Mouse (Mus musculus): ENCODE data around the gene Aldh3b1. TPM values are rescaled to one million over a fixed set of nuclear protein-coding genes. Genes with fewer than 3 reads are reported as not detected.

Aldh3b1 gene
- total RNA-seq, 2 experiments from 2014 or later: 1.8 TPM

GRCm38 (mm10) chr19:3916727-3917126 lies 12.9 kb downstream of the Aldh3b1 start:
- intact Hi-C loops (cut with DNase I): no loop called here
- no peak for DNase-seq (ENCODE audit: low spot score)

DNA sequence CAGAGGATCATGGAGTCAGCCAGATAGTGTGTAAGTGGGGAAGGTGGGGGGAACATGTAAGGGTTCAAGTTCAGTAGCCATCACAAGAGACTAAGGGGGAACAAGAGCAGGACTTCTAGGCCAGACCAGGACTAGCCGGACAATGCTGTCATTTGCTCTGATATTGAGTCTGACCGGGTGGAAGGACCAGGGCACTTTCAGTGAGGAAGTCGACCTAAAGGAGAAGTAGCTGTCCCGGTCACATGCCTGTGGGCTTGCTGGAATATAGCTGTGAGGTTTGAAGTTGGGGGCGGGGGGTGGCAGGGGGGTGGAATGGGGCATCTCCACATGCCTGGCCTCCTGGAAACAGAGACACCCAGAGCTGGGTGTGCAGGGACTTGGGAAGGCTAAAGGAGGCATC lies 15.1 kb downstream of the Aldh3b1 start:
- intact Hi-C loops (cut with DNase I): no loop called here
- no peak for DNase-seq (ENCODE audit: low spot score)

- DNase-seq (ENCODE audit: low spot score): no peak
- intact Hi-C loops (cut with DNase I): no loop called here
Measured at GRCm38 (mm10) chr19:3913692-3914091, 15.9 kb downstream of the Aldh3b1 start.

DNA sequence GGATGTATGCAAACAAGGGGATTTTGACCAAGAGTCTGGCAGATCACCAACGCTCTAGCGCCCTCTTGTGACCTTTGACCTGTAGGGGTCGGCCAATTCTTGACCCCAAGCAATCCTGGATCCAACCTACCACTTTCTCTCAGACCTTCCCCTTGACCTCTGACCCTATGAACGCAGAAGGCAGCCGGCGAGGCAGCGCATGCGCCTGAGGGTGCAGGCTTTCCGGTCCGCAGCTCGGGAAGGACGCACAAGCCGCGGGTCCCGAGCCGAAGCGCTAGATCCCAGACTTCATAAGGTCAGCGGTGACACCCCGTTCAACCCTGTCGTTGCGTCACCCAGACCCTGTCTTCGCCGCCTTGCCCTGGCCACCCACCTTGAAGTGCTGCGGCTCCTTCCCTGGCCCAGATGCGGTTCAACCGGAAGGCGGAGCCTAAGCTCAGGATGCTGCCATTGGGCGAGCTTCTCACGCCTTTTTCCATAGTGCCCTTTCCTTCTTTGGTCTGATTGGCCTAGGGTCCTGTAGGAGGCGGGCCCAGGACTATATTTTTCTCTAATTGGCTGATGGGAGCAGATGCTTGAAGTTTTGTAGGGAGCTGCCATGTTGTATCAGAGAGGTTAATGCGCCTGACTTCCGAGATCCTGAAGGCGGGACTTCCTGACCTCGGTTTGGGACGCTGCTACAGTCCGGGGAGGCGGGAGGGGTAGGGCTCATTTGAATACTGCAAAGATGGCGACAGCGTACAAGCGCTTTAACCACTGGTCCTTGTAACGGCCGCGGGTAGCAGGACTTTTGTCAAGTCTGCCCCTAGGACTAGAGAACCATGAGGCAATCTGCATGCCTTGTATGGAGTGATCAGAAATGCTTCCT lies 17.0 kb downstream of the Aldh3b1 start, which contains the start of gene Ndufs8:
TSS of gene Ndufs8 (minus strand) at position 438 of the 868 bp plus-strand sequence.
- DNase-seq (ENCODE audit: low spot score): peak; percentile 93
- intact Hi-C loops (cut with DNase I): no loop called here

- no peak for DNase-seq (ENCODE audit: low spot score)
- intact Hi-C loops (cut with DNase I): no loop called here
Measured at GRCm38 (mm10) chr19:3910206-3910605, 19.4 kb downstream of the Aldh3b1 start.

- no peak for DNase-seq (ENCODE audit: low spot score)
- intact Hi-C loops (cut with DNase I): no loop called here
Measured at GRCm38 (mm10) chr19:3907876-3908660, 21.5 kb downstream of the Aldh3b1 start.

DNA sequence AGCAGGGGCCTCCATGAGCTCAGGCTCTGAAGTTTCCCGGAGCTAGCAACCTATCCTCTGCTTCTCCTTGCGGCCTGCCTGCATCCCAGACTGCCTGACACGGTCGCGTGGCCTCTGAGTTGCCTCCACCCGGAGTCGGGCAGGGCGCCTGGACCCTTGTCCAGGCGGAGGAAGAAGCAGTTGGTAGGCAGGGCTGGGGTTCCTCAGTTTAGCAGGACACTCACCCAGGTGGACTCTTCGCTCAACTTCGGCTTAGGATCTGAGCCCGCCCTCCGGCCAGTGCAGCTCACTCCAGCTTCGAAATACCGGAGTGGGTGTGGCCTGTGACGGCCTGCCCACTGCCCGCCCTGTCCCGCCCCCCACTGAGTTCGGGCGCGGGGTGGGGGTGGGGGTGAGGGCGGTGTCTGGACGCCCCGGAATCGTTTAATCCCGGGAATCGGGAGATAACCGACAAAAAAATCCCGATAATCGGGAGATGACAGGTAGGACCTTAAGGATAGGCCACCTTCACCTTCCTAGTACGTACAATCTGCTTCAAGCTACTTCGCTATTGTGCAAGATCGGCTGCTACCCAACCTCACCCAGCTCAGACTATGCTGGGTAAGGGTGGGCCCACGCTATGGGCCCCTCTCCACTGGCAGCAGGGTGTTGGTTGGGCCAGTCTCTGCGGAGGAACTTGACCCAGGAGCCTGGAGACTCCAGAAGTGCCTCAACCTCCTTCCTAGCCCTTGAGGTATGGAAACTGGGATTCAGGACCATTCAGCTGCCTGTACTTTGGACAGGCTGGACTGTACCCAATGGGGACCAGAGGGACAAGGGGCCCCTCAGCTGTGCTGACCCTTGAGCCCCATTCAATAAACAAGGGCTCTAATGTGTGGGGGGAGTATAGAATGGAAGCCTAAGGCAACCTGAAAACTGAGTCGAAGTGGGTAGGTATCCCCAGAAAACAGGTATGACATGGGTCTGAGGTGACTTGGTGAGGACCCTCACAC lies 22.5 kb downstream of the Aldh3b1 start, which contains the start of gene Tcirg1:
TSS of gene Tcirg1 (minus strand) at position 339 of the 992 bp plus-strand sequence.
- DNase-seq (ENCODE audit: low spot score): peak; percentile 78
- intact Hi-C loops (cut with DNase I): no loop called here

GRCm38 (mm10) chr19:3906326-3906725 lies 23.3 kb downstream of the Aldh3b1 start:
- no peak for DNase-seq (ENCODE audit: low spot score)
- intact Hi-C loops (cut with DNase I): no loop called here

DNA sequence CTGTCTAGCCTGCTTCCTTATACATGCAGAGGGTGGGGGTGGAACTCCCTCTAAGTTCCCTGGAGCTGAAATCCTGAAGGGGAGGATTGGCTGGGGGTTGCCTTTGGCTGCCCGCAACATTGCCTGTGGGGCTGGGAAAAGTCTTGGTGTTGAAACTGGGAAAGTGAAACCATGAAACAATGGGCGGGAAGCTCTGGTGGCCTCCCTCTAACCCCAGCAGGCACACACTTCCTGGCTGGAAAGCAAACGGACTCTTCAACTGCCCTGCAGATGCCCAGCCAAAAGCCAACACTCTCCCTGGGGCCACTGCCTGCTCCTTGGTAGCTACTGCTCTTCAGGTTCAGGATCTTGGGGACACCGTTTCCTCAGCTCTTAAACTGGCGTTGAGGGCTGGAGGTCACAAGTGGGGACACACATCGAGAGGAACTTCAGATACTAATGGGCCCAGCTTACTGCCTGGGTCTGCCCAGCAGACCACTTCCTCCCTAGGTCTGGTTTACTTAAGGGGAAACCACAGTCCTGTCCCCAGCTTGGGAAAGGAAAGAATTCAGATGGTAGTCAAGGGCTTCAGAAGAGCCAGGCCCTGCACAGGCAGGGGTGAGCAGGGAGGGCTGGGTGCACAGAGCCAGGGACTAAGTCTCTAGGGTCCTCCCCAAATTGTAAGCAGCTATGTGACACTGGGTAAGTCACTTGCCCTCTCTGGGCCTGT lies 24.2 kb downstream of the Aldh3b1 start:
- intact Hi-C loops (cut with DNase I): no loop called here
- DNase-seq (ENCODE audit: low spot score): peak; percentile 53

- DNase-seq (ENCODE audit: low spot score): no peak
- intact Hi-C loops (cut with DNase I): loop anchor here (5.0 kb wide), 1 partner anchor 52 kb away; the partner anchor contains the start of gene Chka
Measured at GRCm38 (mm10) chr19:3904363-3904675, 25.3 kb downstream of the Aldh3b1 start.

DNA sequence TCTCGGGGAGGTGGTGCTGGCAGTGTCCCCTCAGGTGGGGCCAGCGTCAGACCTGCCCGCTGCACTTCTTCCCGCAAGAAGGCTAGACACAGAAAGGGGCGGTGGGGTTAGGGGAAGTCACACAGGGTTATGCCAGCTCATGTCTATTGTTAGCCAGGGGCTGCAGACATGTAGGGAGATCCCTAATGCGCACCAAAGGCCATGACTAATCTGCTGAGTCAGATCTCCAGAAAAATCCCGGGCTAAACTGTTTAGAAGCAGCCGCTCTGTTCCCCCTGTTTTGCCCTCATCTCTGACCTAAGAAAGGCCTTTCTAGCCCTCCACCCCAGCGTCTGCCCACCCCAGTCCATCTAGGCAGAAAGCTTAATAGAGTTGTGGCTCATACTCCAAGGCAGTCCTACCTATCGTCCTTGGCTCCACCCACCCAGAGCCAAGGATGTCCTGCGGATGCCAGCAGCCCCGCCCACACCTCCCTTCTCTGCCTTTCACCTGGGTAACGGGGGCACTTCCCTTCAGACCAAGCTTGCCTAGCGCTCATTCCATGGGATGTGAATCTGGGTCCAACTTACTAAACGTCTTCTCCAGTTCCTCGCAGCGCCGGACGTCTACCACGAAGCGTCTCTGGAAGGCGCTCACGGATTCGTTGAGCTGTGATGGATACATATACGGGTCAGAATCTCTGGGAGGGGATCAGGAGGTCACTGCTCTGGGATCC lies 25.8 kb downstream of the Aldh3b1 start:
- intact Hi-C loops (cut with DNase I): loop anchor here (5.0 kb wide), 1 partner anchor 52 kb away; the partner anchor contains the start of gene Chka
- no peak for DNase-seq (ENCODE audit: low spot score)

- intact Hi-C loops (cut with DNase I): loop anchor here (5.0 kb wide), 1 partner anchor 51 kb away; the partner anchor contains the start of gene Chka
Measured at GRCm38 (mm10) chr19:3902966-3903365, 26.6 kb downstream of the Aldh3b1 start.

DNA sequence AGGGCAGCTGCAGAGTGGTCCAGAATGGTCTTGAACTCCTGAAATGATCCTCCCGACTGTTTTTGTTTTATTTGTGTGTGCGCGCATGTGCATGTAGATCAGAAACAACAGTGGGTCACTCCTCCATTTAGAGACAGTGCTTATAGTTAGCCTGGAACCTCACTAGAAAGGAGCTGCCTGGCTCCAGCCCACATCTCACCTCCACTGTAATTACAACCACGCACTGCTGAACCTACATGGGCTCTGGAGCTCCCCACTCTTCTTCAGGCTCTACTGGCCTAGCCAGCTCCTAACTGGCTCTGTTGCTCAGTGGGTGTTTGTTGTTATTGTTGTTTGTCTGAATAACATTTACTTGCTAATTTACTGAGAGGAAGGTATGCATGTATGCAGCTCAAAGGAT lies 30.0 kb downstream of the Aldh3b1 start:
- intact Hi-C loops (cut with DNase I): loop anchor here (5.0 kb wide), 1 partner anchor 47 kb away; the partner anchor contains the start of gene Chka
- DNase-seq (ENCODE audit: low spot score): no peak

More at GRCm38 (mm10) chr19:3902966-3903365, 26.6 kb downstream of the Aldh3b1 start:
- DNase-seq (ENCODE audit: low spot score): no peak

- DNase-seq (ENCODE audit: low spot score): no peak
- intact Hi-C loops (cut with DNase I): no loop called here
Measured at GRCm38 (mm10) chr19:3898952-3899351, 30.7 kb downstream of the Aldh3b1 start.

- intact Hi-C loops (cut with DNase I): no loop called here
- DNase-seq (ENCODE audit: low spot score): no peak
Measured at GRCm38 (mm10) chr19:3897557-3897956, 32.1 kb downstream of the Aldh3b1 start.

DNA sequence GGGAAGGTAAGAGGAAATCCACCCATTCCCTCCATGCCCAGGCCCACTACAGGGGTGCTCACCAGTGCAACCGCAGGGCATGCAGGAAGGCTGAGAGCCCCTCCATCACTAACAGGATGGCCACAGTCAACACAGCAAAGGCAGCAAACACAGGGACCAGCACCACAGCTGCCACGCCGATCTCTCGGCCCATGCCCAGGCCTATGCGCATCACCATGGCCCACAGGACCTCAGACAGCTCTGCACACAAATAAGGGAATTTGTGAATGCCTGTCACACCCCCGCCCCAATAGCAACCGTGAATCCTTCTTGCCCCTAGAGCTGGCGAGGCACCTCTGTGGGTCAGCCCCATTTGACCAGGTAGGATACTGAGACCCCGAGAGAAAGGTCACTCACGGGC lies 33.4 kb downstream of the Aldh3b1 start:
- intact Hi-C loops (cut with DNase I): no loop called here
- DNase-seq (ENCODE audit: low spot score): no peak

DNA sequence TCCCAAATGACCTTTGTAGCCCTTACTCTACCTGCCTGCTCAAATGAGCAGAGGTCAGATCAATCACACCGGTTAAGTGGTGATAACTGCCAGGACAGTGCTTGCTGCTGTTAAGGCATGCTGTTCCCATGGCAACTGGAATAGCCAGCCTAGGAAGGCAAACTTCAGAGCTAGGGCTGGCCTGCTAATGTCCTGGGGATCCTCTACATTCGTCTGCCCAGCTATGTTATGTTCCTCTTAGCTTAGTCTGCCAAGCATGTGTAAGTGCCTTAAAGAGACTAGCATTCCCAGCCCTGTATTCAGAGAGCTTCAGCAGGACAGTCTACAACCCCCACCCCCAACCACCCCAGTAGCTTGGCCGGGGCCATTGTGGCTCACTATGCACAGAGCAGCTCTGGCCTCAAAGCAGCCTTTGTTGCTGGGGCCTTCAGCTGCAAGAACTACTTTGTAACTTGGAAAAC lies 34.4 kb downstream of the Aldh3b1 start:
- no peak for DNase-seq (ENCODE audit: low spot score)
- intact Hi-C loops (cut with DNase I): no loop called here

- intact Hi-C loops (cut with DNase I): loop anchor here (5.0 kb wide), 1 partner anchor 88 kb away; no protein-coding TSS in a partner anchor
- no peak for DNase-seq (ENCODE audit: low spot score)
Measured at GRCm38 (mm10) chr19:3894294-3894693, 35.3 kb downstream of the Aldh3b1 start.

Measured in heart, postnatal 25 days (tissue).